Mouse (Mus musculus) liver, adult 2 months (tissue): Measurements from ENCODE around the gene Sdcbp2. TPM values are rescaled to one million over a fixed set of nuclear protein-coding genes. Genes with fewer than 3 reads are reported as not detected.

Experiments used
- DNase-seq: peaks from one replicate; pipeline ENCODE4 v3.0.0-alpha.2; 2011; ENCODE audit warnings: low read depth, low spot score; ENCODE audit errors: extremely low read depth
- H3K27ac ChIP-seq: fragments of 200-500 bp; replicated peaks from 2 replicates; pipeline ENCODE4 v1.5.1; 2012; ENCODE audit warnings: low read depth, mild to moderate bottlenecking, control low read depth, inconsistent platforms, low read length; ENCODE audit not compliant: insufficient read depth
- H3K27me3 ChIP-seq: fragments of 200-500 bp; 2 replicates; pipeline ENCODE4 v1.6.1; 2012; ENCODE audit warnings: mild to moderate bottlenecking, moderate library complexity, low read length, inconsistent platforms; ENCODE audit not compliant: control insufficient read depth, insufficient read depth
- H3K36me3 ChIP-seq: fragments of 200-500 bp; 2 replicates; pipeline ENCODE4 v1.6.1; 2012; ENCODE audit warnings: low read length, inconsistent platforms; ENCODE audit not compliant: control insufficient read depth, insufficient read depth
- H3K4me1 ChIP-seq: fragments of 200-500 bp; 2 replicates; pipeline ENCODE4 v1.6.1; 2011; ENCODE audit warnings: low read length; ENCODE audit not compliant: control insufficient read depth, insufficient read depth
- H3K4me3 ChIP-seq: fragments of 200-500 bp; 2 replicates; pipeline ENCODE4 v1.5.1; 2011; ENCODE audit warnings: low read depth, mild to moderate bottlenecking, control low read depth, low read length, moderate library complexity; ENCODE audit not compliant: insufficient read depth
- H3K79me2 ChIP-seq: fragments of 200-500 bp; 2 replicates; pipeline ENCODE4 v1.6.1; 2012; ENCODE audit warnings: inconsistent platforms, mild to moderate bottlenecking, low read length, moderate library complexity; ENCODE audit not compliant: control insufficient read depth, insufficient read depth
- H3K9ac ChIP-seq: fragments of 200-500 bp; 2 replicates; pipeline ENCODE4 v1.6.1; 2012; ENCODE audit warnings: low read depth, mild to moderate bottlenecking, control low read depth, inconsistent platforms, low read length
- CTCF ChIP-seq: fragments of 200-500 bp; IDR thresholded peaks from 2 replicates; pipeline ENCODE4 v1.5.1; 2011; ENCODE audit warnings: low read depth, low read length, control low read depth
- POLR2A ChIP-seq: fragments of 200-500 bp; IDR thresholded peaks from 2 replicates; pipeline ENCODE4 v1.6.1; 2011; ENCODE audit warnings: low read length, control low read depth; ENCODE audit not compliant: insufficient read depth; ENCODE audit errors: extremely low read depth
- WGBS: fragments of 180-500 bp; shearing (Covaris S2); methylation state at CpG from one replicate; pipeline ENCODE4 v1.1.7; 2018; 5-methylcytosine and 5-hydroxymethylcytosine counted together
- polyA plus RNA-seq: library from polyadenylated mRNA; depleted of rRNA; stranded (reverse); fragments of >200 nt; gene quantifications from 2 replicates; pipeline ENCODE4 v1.2.3, GENCODE M21; 2012
- total RNA-seq: library from RNA; depleted of rRNA; stranded (reverse); fragments of >200 nt; gene quantifications from 2 replicates; pipeline ENCODE4 v1.2.3, GENCODE M21; 2014

The Sdcbp2 gene
- total and polyA plus RNA-seq, 2 experiments = 0.28 to 0.33 TPM

GRCm38 (mm10) chr2:151586807-151587206, 14.4 kb downstream of the Sdcbp2 start:
- 80% methylated on average over 1 of the region's 1 CpGs for WGBS
- no peaks in the 10 kb centered on the region for H3K79me2 ChIP-seq
- no peak for TF ChIP-seq CTCF
- no peak for TF ChIP-seq POLR2A
- no peaks in the 10 kb centered on the region for H3K27me3 ChIP-seq
- H3K27ac ChIP-seq = no peak overlapping the region
- no peak overlapping the region for H3K4me3 ChIP-seq
- H3K36me3 ChIP-seq = no peaks in the 10 kb centered on the region
- H3K4me1 ChIP-seq = no peaks in the 10 kb centered on the region
- H3K9ac ChIP-seq = no peak overlapping the region
- no peak for DNase-seq

GRCm38 (mm10) chr2:151587306-151587705, 14.9 kb downstream of the Sdcbp2 start:
- Histone ChIP-seq H3K27ac (no peak overlapping the region), H3K4me1 (no peaks in the 10 kb centered on the region), H3K79me2 (no peaks in the 10 kb centered on the region), H3K27me3 (no peaks in the 10 kb centered on the region), H3K9ac (no peak overlapping the region), H3K4me3 (no peak overlapping the region), H3K36me3 (no peaks in the 10 kb centered on the region)
- DNase-seq = no peak
- 66% methylated on average over 9 of the region's 9 CpGs for WGBS
- no peak for TF ChIP-seq CTCF
- TF ChIP-seq POLR2A = no peak

GRCm38 (mm10) chr2:151598068-151598467, 25.6 kb downstream of the Sdcbp2 start:
- no peaks in the 10 kb centered on the region for H3K4me1 ChIP-seq
- TF ChIP-seq POLR2A = no peak
- TF ChIP-seq CTCF = no peak
- no peaks in the 10 kb centered on the region for H3K79me2 ChIP-seq
- DNase-seq = no peak
- H3K9ac ChIP-seq = no peak overlapping the region
- no peak overlapping the region for H3K27ac ChIP-seq
- H3K36me3 ChIP-seq = no peaks in the 10 kb centered on the region
- WGBS = 65% methylated on average over 2 of the region's 2 CpGs
- H3K4me3 ChIP-seq = no peak overlapping the region
- no peaks in the 10 kb centered on the region for H3K27me3 ChIP-seq

GRCm38 (mm10) chr2:151602106-151602505, 29.7 kb downstream of the Sdcbp2 start:
- TF ChIP-seq POLR2A = no peak
- TF ChIP-seq CTCF = no peak
- DNase-seq = no peak
- H3K27ac ChIP-seq = no peak overlapping the region
- 52% methylated on average over 4 of the region's 4 CpGs for WGBS
- no peaks in the 10 kb centered on the region for H3K27me3 ChIP-seq
- no peak overlapping the region for H3K4me3 ChIP-seq
- H3K4me1 ChIP-seq = no peaks in the 10 kb centered on the region
- H3K36me3 ChIP-seq = no peaks in the 10 kb centered on the region
- H3K9ac ChIP-seq = no peak overlapping the region
- H3K79me2 ChIP-seq = no peaks in the 10 kb centered on the region

GRCm38 (mm10) chr2:151603630-151604029, 31.2 kb downstream of the Sdcbp2 start:
- Histone ChIP-seq H3K9ac (no peak overlapping the region), H3K79me2 (no peaks in the 10 kb centered on the region), H3K4me3 (no peak overlapping the region), H3K36me3 (no peaks in the 10 kb centered on the region), H3K27ac (no peak overlapping the region), H3K27me3 (no peaks in the 10 kb centered on the region), H3K4me1 (no peaks in the 10 kb centered on the region)
- DNase-seq = no peak
- TF ChIP-seq CTCF (no peak), POLR2A (no peak)
- WGBS = 48% methylated on average over 4 of the region's 4 CpGs

GRCm38 (mm10) chr2:151605437-151605987, 33.1 kb downstream of the Sdcbp2 start:
- no peak for TF ChIP-seq CTCF
- no peak for TF ChIP-seq POLR2A
- H3K9ac ChIP-seq = no peak overlapping the region
- no peak overlapping the region for H3K27ac ChIP-seq
- 43% methylated on average over 11 of the region's 11 CpGs for WGBS
- no peaks in the 10 kb centered on the region for H3K36me3 ChIP-seq
- H3K27me3 ChIP-seq = no peaks in the 10 kb centered on the region
- no peak overlapping the region for H3K4me3 ChIP-seq
- no peaks in the 10 kb centered on the region for H3K4me1 ChIP-seq
- no peaks in the 10 kb centered on the region for H3K79me2 ChIP-seq
- DNase-seq = no peak
